Mouse (Mus musculus): Measurements from ENCODE around the gene 2700081O15Rik.

2700081O15Rik gene

GRCm38 (mm10) chr19:7420841-7421601 lies 3.6 kb downstream of the 2700081O15Rik start:
- DNase-seq (ENCODE audit: low read depth, low spot score): no peak

- no peak for DNase-seq (ENCODE audit: low read depth, low spot score)
These were observed 4.5 kb downstream of the 2700081O15Rik start for GRCm38 (mm10) chr19:7421602-7422591.

- DNase-seq (ENCODE audit: low read depth, low spot score): no peak
These were observed 5.2 kb downstream of the 2700081O15Rik start for GRCm38 (mm10) chr19:7422656-7423027.

- no peak for DNase-seq (ENCODE audit: low read depth, low spot score)
These were observed 5.7 kb downstream of the 2700081O15Rik start for GRCm38 (mm10) chr19:7423028-7423655.

- DNase-seq (ENCODE audit: low read depth, low spot score): no peak
These were observed 6.2 kb downstream of the 2700081O15Rik start for GRCm38 (mm10) chr19:7423656-7424030.

GRCm38 (mm10) chr19:7424131-7424530 lies 6.7 kb downstream of the 2700081O15Rik start:
- no peak for DNase-seq (ENCODE audit: low read depth, low spot score)

- DNase-seq (ENCODE audit: low read depth, low spot score): no peak
These were observed 7.4 kb downstream of the 2700081O15Rik start for GRCm38 (mm10) chr19:7424590-7425397.

- DNase-seq (ENCODE audit: low read depth, low spot score): no peak
These were observed 8.0 kb downstream of the 2700081O15Rik start for GRCm38 (mm10) chr19:7425398-7425775.

GRCm38 (mm10) chr19:7434887-7435286 lies 17.5 kb downstream of the 2700081O15Rik start:
- no peak for DNase-seq (ENCODE audit: low read depth, low spot score)

GRCm38 (mm10) chr19:7436061-7436970 lies 18.9 kb downstream of the 2700081O15Rik start:
- no peak for DNase-seq (ENCODE audit: low read depth, low spot score)

- no peak for DNase-seq (ENCODE audit: low read depth, low spot score)
These were observed 20.9 kb downstream of the 2700081O15Rik start for GRCm38 (mm10) chr19:7438295-7438694.

- DNase-seq (ENCODE audit: low read depth, low spot score): no peak
These were observed 24.1 kb downstream of the 2700081O15Rik start for GRCm38 (mm10) chr19:7441493-7441892.

GRCm38 (mm10) chr19:7445105-7445504 lies 27.7 kb downstream of the 2700081O15Rik start:
- no peak for DNase-seq (ENCODE audit: low read depth, low spot score)

- no peak for DNase-seq (ENCODE audit: low read depth, low spot score)
These were observed 28.2 kb downstream of the 2700081O15Rik start for GRCm38 (mm10) chr19:7445596-7445995.

GRCm38 (mm10) chr19:7456803-7457202 lies 39.4 kb downstream of the 2700081O15Rik start:
- DNase-seq (ENCODE audit: low read depth, low spot score): no peak

- no peak for DNase-seq (ENCODE audit: low read depth, low spot score)
These were observed 41.5 kb downstream of the 2700081O15Rik start for GRCm38 (mm10) chr19:7458901-7459300.

- no peak for DNase-seq (ENCODE audit: low read depth, low spot score)
These were observed 41.9 kb downstream of the 2700081O15Rik start for GRCm38 (mm10) chr19:7459370-7459769.

GRCm38 (mm10) chr19:7467915-7468314 lies 50.5 kb downstream of the 2700081O15Rik start:
- DNase-seq (ENCODE audit: low read depth, low spot score): no peak

GRCm38 (mm10) chr19:7470643-7471042 lies 53.2 kb downstream of the 2700081O15Rik start:
- no peak for DNase-seq (ENCODE audit: low read depth, low spot score)

All from c-Kit-negative CD71-positive TER-119-positive erythroid progenitor cells, embryonic 14.5 days (primary cell).